Mouse (Mus musculus): Measurements from ENCODE around the gene Cdc37l1.
A peak's percentile ranks its signal among the peaks of the same experiment; 100 is the strongest.
"Not testable (repeated sequence)": the region's sequence is repeated elsewhere in the genome, so short reads cannot be mapped to it uniquely, and the experiment has no call there.

The Cdc37l1 gene

GRCm38 (mm10) chr19:28990194-28990589 lies at the start of gene Cdc37l1:
TSS of gene Cdc37l1 (plus strand) at chr19:28990352.
- DNase-seq, result peak; percentile 97

- no peak for DNase-seq
These were observed 48.9 kb upstream of the Cdc37l1 start for GRCm38 (mm10) chr19:28941271-28941670.

GRCm38 (mm10) chr19:28946782-28947181 lies 43.4 kb upstream of the Cdc37l1 start:
- DNase-seq, result no peak

- no peak for DNase-seq
These were observed 42.8 kb upstream of the Cdc37l1 start for GRCm38 (mm10) chr19:28947311-28947710.

GRCm38 (mm10) chr19:28951251-28951650 lies 38.9 kb upstream of the Cdc37l1 start:
- no peak for DNase-seq

GRCm38 (mm10) chr19:28963113-28963512 lies 27.0 kb upstream of the Cdc37l1 start:
- no peak for DNase-seq

GRCm38 (mm10) chr19:28963513-28963841 lies 26.7 kb upstream of the Cdc37l1 start:
- no peak for DNase-seq

GRCm38 (mm10) chr19:28963842-28964551 lies 26.2 kb upstream of the Cdc37l1 start, which contains the start of gene Plpp6:
TSS of gene Plpp6 (plus strand) at chr19:28963953.
- DNase-seq, result peak; percentile 91

GRCm38 (mm10) chr19:28964552-28964903 lies 25.6 kb upstream of the Cdc37l1 start:
- no peak for DNase-seq

- DNase-seq, result no peak
These were observed 22.5 kb upstream of the Cdc37l1 start, which contains the start of gene 4430402I18Rik for GRCm38 (mm10) chr19:28967652-28968051. TSS of gene 4430402I18Rik (minus strand) at chr19:28967800.

- no peak for DNase-seq
These were observed 22.0 kb upstream of the Cdc37l1 start for GRCm38 (mm10) chr19:28968178-28968577.

GRCm38 (mm10) chr19:28969231-28969630 lies 20.9 kb upstream of the Cdc37l1 start:
- DNase-seq, result no peak

GRCm38 (mm10) chr19:28970251-28970650 lies 19.9 kb upstream of the Cdc37l1 start:
- DNase-seq, result no peak

GRCm38 (mm10) chr19:28974862-28975611 lies 15.1 kb upstream of the Cdc37l1 start:
- peak; percentile 64 for DNase-seq

- no peak for DNase-seq
These were observed 7.5 kb upstream of the Cdc37l1 start for GRCm38 (mm10) chr19:28982617-28983016.

GRCm38 (mm10) chr19:28989515-28989914 lies 637 bp upstream of the Cdc37l1 start:
- DNase-seq, result peak; percentile 23

- no peak for DNase-seq
These were observed 554 bp downstream of the Cdc37l1 start for GRCm38 (mm10) chr19:28990590-28991221.

GRCm38 (mm10) chr19:28991391-28991790 lies 1.2 kb downstream of the Cdc37l1 start:
- no peak for DNase-seq

GRCm38 (mm10) chr19:28994870-28995269 lies 4.7 kb downstream of the Cdc37l1 start:
- DNase-seq, result peak; percentile 27

GRCm38 (mm10) chr19:28995366-28995765 lies 5.2 kb downstream of the Cdc37l1 start:
- DNase-seq, result no peak

- no peak for DNase-seq
These were observed 8.0 kb downstream of the Cdc37l1 start for GRCm38 (mm10) chr19:28997976-28998630.

GRCm38 (mm10) chr19:29000321-29000720 lies 10.2 kb downstream of the Cdc37l1 start:
- DNase-seq, result not testable (repeated sequence)

GRCm38 (mm10) chr19:29008069-29008706 lies 18.0 kb downstream of the Cdc37l1 start:
- DNase-seq, result no peak

Data from cerebellum, adult 9-11 months (tissue).